Mouse (Mus musculus) MEL (cell line): ENCODE results near the gene Cstf1.

Experiments
- CTCF ChIP-seq, 3 experiments: IDR thresholded peaks in 2 of 3; conservative IDR thresholded peaks in 1 of 3; 2 replicates each; pipeline ENCODE4 v1.5.1; 2011 to 2012; ENCODE audit warnings: low read length in 3 of 3, low read depth in 2 of 3, mild to moderate bottlenecking in 2 of 3, improper control_type of control experiment in 1 of 3, inconsistent platforms in 1 of 3, mixed read lengths in 1 of 3, moderate library complexity in 1 of 3; ENCODE audit not compliant: control insufficient read depth in 1 of 3, insufficient read depth in 1 of 3, poor library complexity in 1 of 3, severe bottlenecking in 1 of 3
- ELF1 ChIP-seq: IDR thresholded peaks from 2 replicates; pipeline ENCODE4 v1.6.1; 2014; ENCODE audit warnings: low read depth, mild to moderate bottlenecking, inconsistent platforms, low read length, improper control_type of control experiment, moderate library complexity
- POLR2AphosphoS2 ChIP-seq: IDR thresholded peaks from 2 replicates; pipeline ENCODE4 v1.6.1; 2011; ENCODE audit warnings: low read length, improper control_type of control experiment

- TF ChIP-seq CTCF (IDR thresholded peaks at IDR 0.05 in 2 of 3, conservative IDR thresholded peaks at IDR 0.05 in 1 of 3; ENCODE audit: control insufficient read depth in 1 of 3, insufficient read depth in 1 of 3, low read depth in 2 of 3, low read length in 3 of 3, poor library complexity in 1 of 3, severe bottlenecking in 1 of 3) (no peak), ELF1 (no peak), POLR2AphosphoS2 (no peak)
Observed at GRCm38 (mm10) chr2:172410686-172411085, 40.2 kb downstream of the Cstf1 start.
